Mouse (Mus musculus) central nervous system, embryonic 11.5 days (tissue): Measurements from ENCODE around the gene 4930596D02Rik. TPM values are rescaled to one million over a fixed set of nuclear protein-coding genes. Genes with fewer than 3 reads are reported as not detected.

ENCODE experiments used
- polyA plus RNA-seq: library from polyadenylated mRNA; depleted of rRNA; stranded (reverse); fragments of >200 nt; gene quantifications from 2 replicates; pipeline ENCODE4 v1.2.3, GENCODE M21; 2012; rRNA removed

Gene 4930596D02Rik
- polyA plus RNA-seq = not detected in 2 replicates

DNA sequence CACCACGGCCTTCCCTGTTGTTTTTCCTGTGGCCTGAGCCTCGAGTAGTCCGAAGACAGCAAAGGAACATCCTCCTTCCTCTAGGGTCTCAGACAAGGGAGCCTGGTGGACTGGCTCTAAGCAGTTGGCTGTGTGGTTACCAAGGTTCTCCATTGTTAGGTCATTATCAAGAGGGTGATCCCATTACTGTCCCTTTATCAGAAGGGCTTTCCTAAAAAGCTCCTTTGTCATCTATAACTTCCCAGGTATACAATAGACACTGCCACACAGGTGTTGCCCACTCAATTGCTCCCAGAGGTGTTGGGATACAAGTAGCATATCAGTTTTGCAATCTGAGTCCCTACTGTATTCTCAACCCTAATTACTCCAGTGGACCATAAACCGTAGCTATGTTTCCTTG is at the start of gene 4930596D02Rik:
4930596D02Rik (minus strand) TSS at position 101 of the 400 bp plus-strand sequence.

